Mouse (Mus musculus): ENCODE results near the gene Usp43.

- TF ChIP-seq CTCF (IDR thresholded peaks at IDR 0.05; ENCODE audit: borderline replicate concordance, insufficient read depth, low read depth, low read length) = no peak
- TF ChIP-seq POLR2A (IDR thresholded peaks at IDR 0.05; ENCODE audit: borderline replicate concordance, insufficient read depth, low read length) = no peak
Observed at GRCm38 (mm10) chr11:67967831-67968230, 45.9 kb upstream of the Usp43 start.

Measured in cerebellum, adult 2 months (tissue).